ENCODE assay signal across 7 mouse cellular contexts in genomic region chr19:24555904-24556584, GRCm38 (mm10). TPM values are rescaled to one million over a fixed set of nuclear protein-coding genes. Genes with fewer than 3 reads are reported as not detected.
DNase-seq lines count a peak whose midpoint lies in the region; ATAC-seq and TF ChIP-seq lines count a peak whose summit lies in the region.

No protein-coding gene starts in this region.

- TF ChIP-seq POLR2A in bone marrow macrophage, adult 2 months (IDR thresholded peaks at IDR 0.05; ENCODE audit: borderline replicate concordance, low read depth, low read length) = no peak
- no peak for TF ChIP-seq POLR2A in myocyte (IDR thresholded peaks at IDR 0.05; ENCODE audit: insufficient read length, low read depth)

- peak overlapping the region; percentile 96 for H3K4me2 ChIP-seq in embryonic facial prominence, embryonic 15.5 days (replicated peaks)
- peak overlapping the region; percentile 88 for H3K4me2 ChIP-seq in heart, embryonic 11.5 days
- peak overlapping the region; percentile 96 for H3K4me2 ChIP-seq in kidney, embryonic 15.5 days
- peak overlapping the region; percentile 98 for H3K4me2 ChIP-seq in liver, embryonic 11.5 days
- H3K4me2 ChIP-seq in myocyte (ENCODE audit: low read depth) = peak overlapping the region; percentile 58

- H3K79me2 ChIP-seq in myocyte (ENCODE audit: control insufficient read depth, insufficient read depth) = no peaks in the 10 kb centered on the region

- no peaks in the 10 kb centered on the region for H3K9me3 ChIP-seq in embryonic facial prominence, embryonic 15.5 days (replicated peaks)
- no peaks in the 10 kb centered on the region; the same call in 1 of the 2 replicates for H3K9me3 ChIP-seq in heart, embryonic 11.5 days (replicated peaks; ENCODE audit: control insufficient read depth, low read length)
- H3K9me3 ChIP-seq in kidney, embryonic 15.5 days (replicated peaks) = no peaks in the 10 kb centered on the region
- no peaks in the 10 kb centered on the region for H3K9me3 ChIP-seq in liver, embryonic 11.5 days (ENCODE audit: control insufficient read depth, low read length)

- H3K4me3 ChIP-seq in bone marrow macrophage, adult 2 months (ENCODE audit: insufficient read depth, low read length) = peak overlapping the region; percentile 99
- peak overlapping the region; percentile 82 for H3K4me3 ChIP-seq in embryonic facial prominence, embryonic 15.5 days (replicated peaks)
- peak overlapping the region; percentile 70 for H3K4me3 ChIP-seq in heart, embryonic 11.5 days (ENCODE audit: low read depth, low read length)
- H3K4me3 ChIP-seq in kidney, embryonic 15.5 days (replicated peaks) = peak overlapping the region; percentile 90
- H3K4me3 ChIP-seq in liver, embryonic 11.5 days (ENCODE audit: low read depth, low read length) = peak overlapping the region; percentile 82
- H3K4me3 ChIP-seq in myocyte = no peak overlapping the region

- TF ChIP-seq CTCF in bone marrow macrophage, adult 2 months (IDR thresholded peaks at IDR 0.05; ENCODE audit: low read depth, low read length) = no peak

- WGBS in embryonic facial prominence, embryonic 15.5 days = under 1% methylated on average over 52 of the region's 74 CpGs
- WGBS in heart, embryonic 11.5 days (ENCODE audit: insufficient replicate concordance) = under 1% methylated on average over 47 of the region's 74 CpGs
- under 1% methylated on average over 69 of the region's 74 CpGs for WGBS in kidney, embryonic 15.5 days
- WGBS in liver, embryonic 11.5 days = under 1% methylated on average over 53 of the region's 74 CpGs

- peaks cover 6% of the 10 kb centered on the region for H3K4me1 ChIP-seq in bone marrow macrophage, adult 2 months (ENCODE audit: control insufficient read depth, insufficient read depth, low read length)
- peaks cover 21% of the 10 kb centered on the region for H3K4me1 ChIP-seq in embryonic facial prominence, embryonic 15.5 days
- H3K4me1 ChIP-seq in heart, embryonic 11.5 days (ENCODE audit: control insufficient read depth, insufficient read depth, low read length) = peaks cover 17% of the 10 kb centered on the region
- peaks cover 42% of the 10 kb centered on the region for H3K4me1 ChIP-seq in kidney, embryonic 15.5 days
- peaks cover 5% of the 10 kb centered on the region; the same call in 1 of the 2 replicates for H3K4me1 ChIP-seq in liver, embryonic 11.5 days (replicated peaks; ENCODE audit: control insufficient read depth, insufficient read depth, low read length)

- H3K36me3 ChIP-seq in embryonic facial prominence, embryonic 15.5 days = no peaks in the 10 kb centered on the region
- no peaks in the 10 kb centered on the region for H3K36me3 ChIP-seq in heart, embryonic 11.5 days (ENCODE audit: control insufficient read depth, insufficient read depth, low read length)
- no peaks in the 10 kb centered on the region for H3K36me3 ChIP-seq in kidney, embryonic 15.5 days
- no peaks in the 10 kb centered on the region for H3K36me3 ChIP-seq in liver, embryonic 11.5 days (ENCODE audit: control insufficient read depth, insufficient read depth, low read length)
- H3K36me3 ChIP-seq in myocyte (ENCODE audit: control insufficient read depth, insufficient read depth) = no peaks in the 10 kb centered on the region

- H3K9ac ChIP-seq in embryonic facial prominence, embryonic 15.5 days = peak overlapping the region; percentile 45
- peak overlapping the region; percentile 73 for H3K9ac ChIP-seq in heart, embryonic 11.5 days (ENCODE audit: low read depth, low read length)
- peak overlapping the region; percentile 66 for H3K9ac ChIP-seq in kidney, embryonic 15.5 days
- H3K9ac ChIP-seq in liver, embryonic 11.5 days (ENCODE audit: low read depth, low read length) = peak overlapping the region; percentile 85

- peaks cover 45% of the 10 kb centered on the region for H3K27me3 ChIP-seq in embryonic facial prominence, embryonic 15.5 days
- H3K27me3 ChIP-seq in heart, embryonic 11.5 days (ENCODE audit: control insufficient read depth, insufficient read depth, low read length) = no peaks in the 10 kb centered on the region
- peaks cover 6% of the 10 kb centered on the region for H3K27me3 ChIP-seq in kidney, embryonic 15.5 days
- 0 out of 2 replicates have a peak, but pooled peaks cover 2% of the 10 kb centered on the region for H3K27me3 ChIP-seq in liver, embryonic 11.5 days (replicated peaks; ENCODE audit: control insufficient read depth, insufficient read depth, low read length)
- H3K27me3 ChIP-seq in myocyte (ENCODE audit: control insufficient read depth, insufficient read depth, insufficient read length) = peaks cover 23% of the 10 kb centered on the region

- peak overlapping the region; percentile 20 for H3ac ChIP-seq in myocyte (ENCODE audit: control insufficient read depth, insufficient read length)

- peak; percentile 85 for ATAC-seq in embryonic facial prominence, embryonic 15.5 days (ENCODE audit: insufficient number of reproducible peaks, low FRiP score, low TSS enrichment, low read depth)
- peak; percentile 89 for ATAC-seq in heart, embryonic 11.5 days (replicated peaks; ENCODE audit: insufficient number of reproducible peaks, low FRiP score, low TSS enrichment)
- ATAC-seq in kidney, embryonic 15.5 days (replicated peaks; ENCODE audit: low FRiP score) = peak; percentile 88
- peak; percentile 86 for ATAC-seq in liver, embryonic 11.5 days (replicated peaks; ENCODE audit: low FRiP score)

- DNase-seq in liver, embryonic 11.5 days (ENCODE audit: low spot score) = peak; percentile 87
- DNase-seq in spleen, postnatal 4 days (ENCODE audit: low spot score in 2 of 2) = peak; percentile 82 to 92

- H3K27ac ChIP-seq in bone marrow macrophage, adult 2 months (ENCODE audit: insufficient read depth, low read depth, low read length) = no peak overlapping the region
- H3K27ac ChIP-seq in embryonic facial prominence, embryonic 15.5 days (replicated peaks) = no peak overlapping the region
- peak overlapping the region; percentile 80 for H3K27ac ChIP-seq in heart, embryonic 11.5 days (ENCODE audit: low read depth, low read length)
- peak overlapping the region; percentile 77 for H3K27ac ChIP-seq in kidney, embryonic 15.5 days
- H3K27ac ChIP-seq in liver, embryonic 11.5 days (ENCODE audit: low read depth, low read length) = peak overlapping the region; percentile 75; the same call in 1 of the 2 replicates

TF ChIP-seq in myocyte, 11 proteins besides CTCF, POLR2A, EP300 and RAD21:
- no peak for TF ChIP-seq SRF (IDR thresholded peaks at IDR 0.05; ENCODE audit: control insufficient read depth, insufficient read length, low read depth)

RNA-seq across cellular contexts. Expression of gene Pip5k1b, which starts 0.4 kb away (rescaled TPM):
- polyA plus RNA-seq in bone marrow macrophage, adult 2 months (2012; ENCODE audit: insufficient read depth, insufficient read length, missing spikeins) = not detected in 2 replicates
- 0.84 and 1.1 TPM in 2 replicates for polyA plus RNA-seq in embryonic facial prominence, embryonic 15.5 days (2015; fragmentation: Nextera tagmentation; extraction: Ambion mirVana)
- polyA plus RNA-seq in heart, embryonic 11.5 days (2014; fragmentation: Nextera tagmentation; extraction: Ambion mirVana) = 12.3 TPM in 2 replicates
- polyA plus RNA-seq in kidney, embryonic 15.5 days (2015; fragmentation: Nextera tagmentation; extraction: Ambion mirVana) = 2.6 and 2.9 TPM in 2 replicates
- polyA plus RNA-seq in liver, embryonic 11.5 days (2014; fragmentation: Nextera tagmentation; extraction: Ambion mirVana) = 5.6 and 7.1 TPM in 2 replicates
- 0.24 TPM for polyA plus RNA-seq in myocyte (2012; fragmentation: generic; extraction: Trizol)

Comparison
In these comparisons a context has a peak if more than half of its experiments do, and no peak if none do; other contexts are left out.
1. H3K27ac ChIP-seq: peak in heart, embryonic 11.5 days (single experiment), kidney, embryonic 15.5 days (single experiment) and liver, embryonic 11.5 days (single experiment); none in bone marrow macrophage, adult 2 months (single experiment) and embryonic facial prominence, embryonic 15.5 days (single experiment).
2. Peak in every context shown above with its lines, with median percentiles within 50 percentile points of each other: ATAC-seq, H3K4me2 ChIP-seq and H3K9ac ChIP-seq.